Mouse (Mus musculus) heart, embryonic 16.5 days (tissue): ENCODE data around the gene Gm13271. TPM values are rescaled to one million over a fixed set of nuclear protein-coding genes. Genes with fewer than 3 reads are reported as not detected.
A peak's percentile ranks its signal among the peaks of the same experiment; 100 is the strongest.
"Not testable (repeated sequence)": the region's sequence is repeated elsewhere in the genome, so short reads cannot be mapped to it uniquely, and the experiment has no call there.

Experiments used
- ATAC-seq: fragments of 200-750 bp; cut with Nextera tagmentation; replicated peaks from 2 replicates; pipeline ENCODE4 v1.8.0; 2017; ENCODE audit warnings: moderate number of reproducible peaks; ENCODE audit not compliant: insufficient read depth, low FRiP score; ENCODE audit errors: extremely low read depth
- H3K27ac ChIP-seq: fragments of 300-500 bp; sonication (generic); 2 replicates; pipeline ENCODE4 v1.5.1; 2014; ENCODE audit warnings: mild to moderate bottlenecking, low read length, control low read depth, moderate library complexity
- H3K27me3 ChIP-seq: fragments of 300-500 bp; sonication (generic); 2 replicates; pipeline ENCODE4 v1.6.1; 2014; ENCODE audit warnings: low read length, mixed read lengths; ENCODE audit not compliant: control insufficient read depth, insufficient read depth
- H3K36me3 ChIP-seq: fragments of 300-500 bp; sonication (generic); 2 replicates; pipeline ENCODE4 v1.6.1; 2014; ENCODE audit not compliant: control insufficient read depth, insufficient read depth
- H3K4me1 ChIP-seq: fragments of 300-500 bp; sonication (generic); 2 replicates; pipeline ENCODE4 v1.6.1; 2014; ENCODE audit warnings: low read length, mixed read lengths; ENCODE audit not compliant: control insufficient read depth, insufficient read depth
- H3K4me2 ChIP-seq: fragments of 300-500 bp; sonication (generic); 2 replicates; pipeline ENCODE4 v1.6.1; 2014; ENCODE audit warnings: low read depth, mild to moderate bottlenecking, control low read depth, low read length
- H3K4me3 ChIP-seq: fragments of 300-500 bp; sonication (generic); 2 replicates; pipeline ENCODE4 v1.5.1; 2014; ENCODE audit warnings: mild to moderate bottlenecking, control low read depth, low read length
- H3K9ac ChIP-seq: fragments of 300-500 bp; sonication (generic); 2 replicates; pipeline ENCODE4 v1.6.1; 2014; ENCODE audit warnings: low read length, control low read depth
- H3K9me3 ChIP-seq: fragments of 300-500 bp; sonication (generic); replicated peaks from 2 replicates; pipeline ENCODE4 v1.6.1; 2016; ENCODE audit warnings: low read length; ENCODE audit not compliant: control insufficient read depth
- WGBS: fragments of 180-500 bp; shearing (Covaris S2); extraction: QIAGEN DNeasy Blood & Tissue Kit; methylation state at CpG from one replicate; pipeline ENCODE4 v1.1.7; 2014; 5-methylcytosine and 5-hydroxymethylcytosine counted together
- polyA plus RNA-seq: library from polyadenylated mRNA; unstranded; fragments of >200 nt; fragmentation: Nextera tagmentation; extraction: Ambion mirVana; gene quantifications from 2 replicates; pipeline ENCODE4 v1.2.1, GENCODE M21; 2015

Gene Gm13271
- polyA plus RNA-seq, 1 experiment from 2014 or later, result not detected

DNA sequence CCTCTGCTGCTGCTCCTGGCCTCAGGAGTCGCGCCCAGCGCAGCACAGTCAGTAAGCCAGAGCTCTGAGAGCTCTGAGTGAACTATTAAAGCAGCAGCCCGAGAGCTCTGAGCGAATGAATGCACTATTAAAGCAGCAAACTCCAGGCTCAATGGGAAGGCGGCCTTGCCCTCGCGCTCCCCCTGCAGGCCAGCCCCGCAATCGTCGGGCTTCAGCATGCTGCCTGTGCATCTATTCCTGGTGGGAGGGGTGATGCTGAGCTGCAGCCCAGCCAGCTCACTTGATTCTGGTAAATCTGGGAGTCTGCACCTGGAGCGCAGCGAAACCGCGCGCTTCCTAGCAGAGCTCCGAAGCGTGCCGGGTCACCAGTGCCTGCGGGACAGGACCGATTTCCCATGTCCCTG is 3.0 kb downstream of the Gm13271 start:
- not testable (repeated sequence) for H3K9me3 ChIP-seq
- peak overlapping the region; percentile 76 for H3K4me2 ChIP-seq
- 0% methylated on average over 15 of the region's 21 CpGs for WGBS

DNA sequence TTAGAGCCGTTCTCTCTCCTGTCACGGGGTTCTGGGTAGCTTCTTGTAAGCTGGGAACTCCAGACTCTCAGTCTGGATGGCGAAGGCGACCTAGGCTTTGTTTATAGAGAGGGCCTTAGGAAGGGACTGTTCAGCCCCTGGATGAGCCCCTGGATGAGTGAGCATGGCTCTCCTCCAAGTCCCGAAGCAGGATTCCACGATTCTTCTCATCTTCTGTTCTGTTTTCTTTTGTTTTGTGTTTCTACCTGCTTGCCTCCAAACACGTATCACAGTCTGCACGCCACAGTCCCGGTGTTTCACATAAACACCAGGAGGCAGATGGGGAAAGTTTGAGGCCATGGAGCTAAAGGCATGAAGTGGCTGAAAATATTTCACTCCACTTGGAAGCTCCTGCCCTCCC is 4.1 kb downstream of the Gm13271 start:
- H3K4me1 ChIP-seq, H3K4me2 ChIP-seq, H3K27ac ChIP-seq, H3K4me3 ChIP-seq, H3K9ac ChIP-seq, H3K27me3 ChIP-seq, H3K9me3 ChIP-seq, ATAC-seq, H3K36me3 ChIP-seq: not testable (repeated sequence)
- 84% methylated on average over 8 of the region's 9 CpGs for WGBS

More for the DNA sequence above, 3.0 kb downstream of the Gm13271 start:
- H3K4me1 ChIP-seq, H3K36me3 ChIP-seq, H3K27me3 ChIP-seq: not testable (repeated sequence)
- Histone ChIP-seq H3K4me3 (peak overlapping the region; percentile 70), H3K9ac (peak overlapping the region; percentile 83), H3K27ac (peak overlapping the region; percentile 97)
- ATAC-seq, result peak; percentile 100

DNA sequence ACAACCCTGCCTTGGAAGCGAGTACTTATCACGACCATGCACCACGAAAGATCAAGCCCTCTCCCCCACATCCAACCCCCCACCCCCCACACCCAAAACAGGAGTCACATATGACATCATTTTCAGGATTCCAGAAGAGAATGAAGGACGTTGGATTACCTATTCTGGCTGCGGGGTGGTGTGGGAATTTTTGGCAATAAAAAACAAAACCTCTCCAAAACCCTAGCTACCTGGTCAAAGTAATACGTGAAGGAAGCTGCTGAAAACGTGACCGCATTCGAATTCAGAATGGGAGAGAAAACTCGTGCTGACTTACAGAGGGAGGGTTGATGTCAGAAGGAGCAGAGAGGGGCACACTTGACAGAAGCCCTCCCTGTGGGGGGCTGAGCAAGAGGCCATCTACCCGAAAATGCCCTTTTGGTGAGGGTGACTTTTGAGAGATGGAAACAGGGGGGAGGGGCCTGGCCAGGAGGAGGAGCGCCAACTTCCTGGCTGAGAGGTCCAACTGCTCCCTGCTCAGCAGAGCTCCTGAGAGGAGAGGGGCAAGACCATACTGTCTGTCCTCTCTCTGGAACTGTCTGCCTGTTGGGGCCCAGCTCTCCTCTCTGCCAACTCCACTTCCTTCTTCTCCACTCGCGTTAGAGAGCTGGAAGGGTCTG is 5.1 kb downstream of the Gm13271 start, which contains the start of gene Gm13283:
Gene Gm13283, plus strand, starts transcription at position 510 of the 659 bp plus-strand sequence.
- not testable (repeated sequence) for H3K36me3 ChIP-seq, H3K27me3 ChIP-seq, H3K9ac ChIP-seq, H3K4me1 ChIP-seq, H3K9me3 ChIP-seq, ATAC-seq
- H3K27ac ChIP-seq, result peak within 1 kb of the TSS; percentile 68
- H3K4me3 ChIP-seq, result peak within 1 kb of the TSS; percentile 40
- peak within 1 kb of the TSS; percentile 49 for H3K4me2 ChIP-seq
- 14% methylated on average over 8 of the region's 14 CpGs for WGBS

DNA sequence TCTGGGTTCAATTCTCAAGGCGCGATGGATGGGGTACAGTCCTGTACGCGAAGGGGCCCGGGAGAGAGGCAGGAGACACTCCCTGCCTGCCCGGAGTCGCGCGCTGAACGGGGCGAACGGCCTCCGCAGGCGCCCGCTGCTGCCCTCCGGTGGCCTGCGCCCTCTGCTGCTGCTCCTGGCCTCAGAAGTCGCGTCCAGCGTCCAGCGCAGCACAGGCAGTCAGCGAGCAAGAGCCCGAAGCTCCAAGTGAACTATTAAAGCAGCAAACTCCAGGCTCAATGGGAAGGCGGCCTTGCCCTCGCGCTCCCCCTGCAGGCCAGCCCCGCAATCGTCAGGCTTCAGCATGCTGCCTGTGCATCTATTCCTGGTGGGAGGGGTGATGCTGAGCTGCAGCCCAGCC is 5.8 kb downstream of the Gm13271 start:
- WGBS, result under 1% methylated on average over 21 of the region's 28 CpGs
- H3K27me3 ChIP-seq, H3K36me3 ChIP-seq, H3K9me3 ChIP-seq, ATAC-seq, H3K4me1 ChIP-seq, H3K9ac ChIP-seq: not testable (repeated sequence)
- Histone ChIP-seq H3K4me3 (peak overlapping the region; percentile 40), H3K4me2 (peak overlapping the region; percentile 49), H3K27ac (peak overlapping the region; percentile 68)

DNA sequence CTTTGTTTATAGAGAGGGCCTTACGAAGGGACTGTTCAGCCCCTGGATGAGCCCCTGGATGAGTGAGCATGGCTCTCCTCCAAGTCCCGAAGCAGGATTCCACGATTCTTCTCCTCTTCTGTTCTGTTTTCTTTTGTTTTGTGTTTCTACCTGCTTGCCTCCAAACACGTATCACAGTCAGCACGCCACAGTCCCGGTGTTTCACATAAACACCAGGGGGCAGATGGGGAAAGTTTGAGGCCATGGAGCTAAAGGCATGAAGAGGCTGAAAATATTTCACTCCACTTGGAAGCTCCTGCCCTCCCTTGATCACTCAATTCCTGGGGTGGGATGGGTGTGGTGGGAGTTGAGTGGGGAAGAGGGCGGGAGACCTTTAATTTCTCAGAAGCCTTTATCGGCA is 7.1 kb downstream of the Gm13271 start:
- H3K9ac ChIP-seq, H3K4me1 ChIP-seq, H3K4me3 ChIP-seq, H3K27ac ChIP-seq, H3K27me3 ChIP-seq, ATAC-seq, H3K9me3 ChIP-seq, H3K36me3 ChIP-seq, H3K4me2 ChIP-seq: not testable (repeated sequence)
- WGBS, result 60% methylated on average over 6 of the region's 8 CpGs

DNA sequence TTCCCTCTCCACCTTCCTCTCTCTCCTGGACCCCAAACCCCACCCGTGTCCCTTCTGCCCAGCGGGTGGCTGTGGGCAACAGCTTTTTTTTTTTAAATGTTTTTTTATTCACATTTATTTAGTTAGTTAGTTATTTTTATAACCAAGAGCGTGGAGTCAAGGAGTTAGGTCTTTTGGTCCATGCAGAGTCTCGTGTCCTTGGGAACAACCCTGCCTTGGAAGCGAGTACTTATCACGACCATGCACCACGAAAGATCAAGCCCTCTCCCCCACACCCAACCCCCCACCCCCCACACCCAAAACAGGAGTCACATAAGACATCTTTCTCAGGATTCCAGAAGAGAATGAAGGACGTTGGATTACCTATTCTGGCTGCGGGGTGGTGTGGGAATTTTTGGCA is 7.7 kb downstream of the Gm13271 start:
- peak overlapping the region; percentile 52; the same call in 1 of the 2 replicates for H3K4me2 ChIP-seq
- H3K27me3 ChIP-seq, H3K9ac ChIP-seq, H3K9me3 ChIP-seq, H3K4me1 ChIP-seq, H3K4me3 ChIP-seq, H3K36me3 ChIP-seq, H3K27ac ChIP-seq, ATAC-seq: not testable (repeated sequence)
- WGBS, result 55% methylated on average over 8 of the region's 9 CpGs

DNA sequence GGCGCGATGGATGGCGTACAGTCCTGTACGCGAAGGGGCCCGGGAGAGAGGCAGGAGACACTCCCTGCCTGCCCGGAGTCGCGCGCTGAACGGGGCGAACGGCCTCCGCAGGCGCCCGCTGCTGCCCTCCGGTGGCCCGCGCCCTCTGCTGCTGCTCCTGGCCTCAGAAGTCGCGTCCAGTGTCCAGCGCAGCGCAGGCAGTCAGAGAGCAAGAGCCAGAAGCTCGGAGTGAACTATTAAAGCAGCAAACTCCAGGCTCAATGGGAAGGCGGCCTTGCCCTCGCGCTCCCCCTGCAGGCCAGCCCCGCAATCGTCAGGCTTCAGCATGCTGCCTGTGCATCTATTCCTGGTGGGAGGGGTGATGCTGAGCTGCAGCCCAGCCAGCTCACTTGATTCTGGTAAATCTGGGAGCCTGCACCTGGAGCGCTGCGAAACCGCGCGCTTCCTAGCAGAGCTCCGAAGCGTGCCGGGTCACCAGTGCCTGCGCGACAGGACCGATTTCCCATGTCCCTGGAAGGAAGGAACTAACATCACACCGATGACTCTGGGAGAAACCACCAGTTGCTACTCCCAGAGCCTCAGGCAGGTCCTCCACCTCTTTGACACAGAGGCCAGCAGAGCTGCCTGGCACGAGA is 8.8 kb downstream of the Gm13271 start:
- 2% methylated on average over 26 of the region's 42 CpGs for WGBS
- H3K9me3 ChIP-seq, H3K27me3 ChIP-seq, H3K36me3 ChIP-seq, ATAC-seq, H3K4me1 ChIP-seq: not testable (repeated sequence)
- Histone ChIP-seq H3K4me2 (peak overlapping the region; percentile 53), H3K4me3 (peak overlapping the region; percentile 32), H3K9ac (peak overlapping the region; percentile 38; the same call in 1 of the 2 replicates), H3K27ac (peak overlapping the region; percentile 61)

DNA sequence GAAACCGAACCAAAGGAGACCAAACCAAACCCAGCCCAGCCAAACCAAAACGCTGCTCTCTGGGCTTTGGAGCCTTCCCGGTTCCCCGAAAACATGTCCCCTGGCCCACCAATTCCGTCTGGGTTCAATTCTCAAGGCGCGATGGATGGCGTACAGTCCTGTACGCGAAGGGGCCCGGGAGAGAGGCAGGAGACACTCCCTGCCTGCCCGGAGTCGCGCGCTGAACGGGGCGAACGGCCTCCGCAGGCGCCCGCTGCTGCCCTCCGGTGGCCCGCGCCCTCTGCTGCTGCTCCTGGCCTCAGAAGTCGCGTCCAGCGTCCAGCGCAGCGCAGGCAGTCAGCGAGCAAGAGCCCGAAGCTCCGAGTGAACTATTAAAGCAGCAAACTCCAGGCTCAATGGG is 18.9 kb downstream of the Gm13271 start, which contains the start of gene Gm13290:
Gene Gm13290, plus strand, starts transcription at position 301 of the 400 bp plus-strand sequence.
- H3K27ac ChIP-seq, ATAC-seq, H3K4me3 ChIP-seq, H3K27me3 ChIP-seq, H3K9ac ChIP-seq, H3K9me3 ChIP-seq, H3K36me3 ChIP-seq, H3K4me2 ChIP-seq, H3K4me1 ChIP-seq: not testable (repeated sequence)
- WGBS, result no CpG with 5 or more reads among the region's 32 CpGs

DNA sequence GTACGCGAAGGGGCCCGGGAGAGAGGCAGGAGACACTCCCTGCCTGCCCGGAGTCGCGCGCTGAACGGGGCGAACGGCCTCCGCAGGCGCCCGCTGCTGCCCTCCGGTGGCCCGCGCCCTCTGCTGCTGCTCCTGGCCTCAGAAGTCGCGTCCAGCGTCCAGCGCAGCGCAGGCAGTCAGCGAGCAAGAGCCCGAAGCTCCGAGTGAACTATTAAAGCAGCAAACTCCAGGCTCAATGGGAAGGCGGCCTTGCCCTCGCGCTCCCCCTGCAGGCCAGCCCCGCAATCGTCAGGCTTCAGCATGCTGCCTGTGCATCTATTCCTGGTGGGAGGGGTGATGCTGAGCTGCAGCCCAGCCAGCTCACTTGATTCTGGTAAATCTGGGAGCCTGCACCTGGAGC is 22.0 kb downstream of the Gm13271 start, which contains the start of gene Gm13289:
Gene Gm13289, plus strand, starts transcription at position 301 of the 400 bp plus-strand sequence.
- not testable (repeated sequence) for H3K9me3 ChIP-seq
- no CpG with 5 or more reads among the region's 29 CpGs for WGBS

More for the DNA sequence above, 22.0 kb downstream of the Gm13271 start, which contains the start of gene Gm13289:
- not testable (repeated sequence) for H3K4me2 ChIP-seq, H3K27me3 ChIP-seq, H3K9ac ChIP-seq, H3K4me3 ChIP-seq, H3K27ac ChIP-seq, H3K4me1 ChIP-seq, ATAC-seq, H3K36me3 ChIP-seq
